Mouse (Mus musculus): ENCODE data around the gene Nuak2.
A peak's percentile ranks its signal among the peaks of the same experiment; 100 is the strongest.

Nuak2 gene

GRCm38 (mm10) chr1:132298801-132299464, 17.0 kb upstream of the Nuak2 start:
- peak; percentile 66 to 67 for DNase-seq

GRCm38 (mm10) chr1:132299744-132300143, 16.2 kb upstream of the Nuak2 start:
- DNase-seq = peak; percentile 71 to 77

- no peak for DNase-seq
These were observed 14.7 kb upstream of the Nuak2 start for GRCm38 (mm10) chr1:132301242-132301641.

GRCm38 (mm10) chr1:132302341-132302866, 13.5 kb upstream of the Nuak2 start:
- no peak for DNase-seq

GRCm38 (mm10) chr1:132304618-132305214, 11.2 kb upstream of the Nuak2 start:
- DNase-seq = no peak

GRCm38 (mm10) chr1:132306160-132306559, 9.8 kb upstream of the Nuak2 start:
- peak; percentile 78 to 83 for DNase-seq

- no peak for DNase-seq
These were observed 9.1 kb upstream of the Nuak2 start for GRCm38 (mm10) chr1:132306808-132307207.

- DNase-seq = no peak
These were observed 8.0 kb upstream of the Nuak2 start for GRCm38 (mm10) chr1:132307962-132308361.

- DNase-seq = peak in 1 of 2 experiments; percentile 38
These were observed 7.3 kb upstream of the Nuak2 start for GRCm38 (mm10) chr1:132308674-132309073.

GRCm38 (mm10) chr1:132310754-132311153, 5.2 kb upstream of the Nuak2 start:
- DNase-seq = no peak

- DNase-seq = no peak
These were observed 4.6 kb upstream of the Nuak2 start for GRCm38 (mm10) chr1:132311174-132311859.

GRCm38 (mm10) chr1:132312043-132312442, 3.9 kb upstream of the Nuak2 start:
- no peak for DNase-seq

- peak; percentile 82 to 84 for DNase-seq
These were observed 3.2 kb upstream of the Nuak2 start for GRCm38 (mm10) chr1:132312703-132313102.

- DNase-seq = no peak
These were observed 684 bp downstream of the Nuak2 start for GRCm38 (mm10) chr1:132316625-132316994.

GRCm38 (mm10) chr1:132317413-132317812, 1.5 kb downstream of the Nuak2 start:
- DNase-seq = no peak

- DNase-seq = no peak
These were observed 2.3 kb downstream of the Nuak2 start for GRCm38 (mm10) chr1:132317894-132318863.

- peak; percentile 89 to 90 for DNase-seq
These were observed 3.3 kb downstream of the Nuak2 start for GRCm38 (mm10) chr1:132319242-132319641.

GRCm38 (mm10) chr1:132321821-132322580, 6.1 kb downstream of the Nuak2 start:
- no peak for DNase-seq

GRCm38 (mm10) chr1:132322711-132323542, 7.0 kb downstream of the Nuak2 start:
- peak; percentile 59 to 67 for DNase-seq

GRCm38 (mm10) chr1:132326777-132327176, 10.9 kb downstream of the Nuak2 start:
- peak; percentile 73 to 79 for DNase-seq

- no peak for DNase-seq
These were observed 11.6 kb downstream of the Nuak2 start for GRCm38 (mm10) chr1:132327477-132327876.

Measured in cerebellum, postnatal 14 days (tissue).